Mouse (Mus musculus) left cerebral cortex, adult 11 months (tissue): ENCODE measurements around the gene Col4a3.

Source experiments
- DNase-seq: peaks from one replicate; pipeline ENCODE4 v3.0.0; 2022; ENCODE audit warnings: low spot score

Col4a3 gene

GRCm38 (mm10) chr1:82686866-82687265 is 100.1 kb downstream of the Col4a3 start:
- no peak for DNase-seq

GRCm38 (mm10) chr1:82687931-82688330 is 101.2 kb downstream of the Col4a3 start:
- DNase-seq = no peak

- no peak for DNase-seq
These were observed 109.2 kb downstream of the Col4a3 start for GRCm38 (mm10) chr1:82695915-82696314.

- no peak for DNase-seq
These were observed 131.2 kb downstream of the Col4a3 start for GRCm38 (mm10) chr1:82717816-82718512.

- DNase-seq = peak; percentile 85
These were observed 137.8 kb downstream of the Col4a3 start, which contains the start of gene Mff for GRCm38 (mm10) chr1:82724339-82725025. TSS of gene Mff (plus strand) at chr1:82724890.

GRCm38 (mm10) chr1:82725026-82725874 is 138.5 kb downstream of the Col4a3 start:
- DNase-seq = no peak

- no peak for DNase-seq
These were observed 139.1 kb downstream of the Col4a3 start for GRCm38 (mm10) chr1:82725875-82726185.

- no peak for DNase-seq
These were observed 139.8 kb downstream of the Col4a3 start for GRCm38 (mm10) chr1:82726482-82726881.

GRCm38 (mm10) chr1:82733357-82733756 is 146.6 kb downstream of the Col4a3 start:
- no peak for DNase-seq

- no peak for DNase-seq
These were observed 151.3 kb downstream of the Col4a3 start for GRCm38 (mm10) chr1:82738066-82738465.

GRCm38 (mm10) chr1:82741539-82741938 is 154.8 kb downstream of the Col4a3 start:
- no peak for DNase-seq

- no peak for DNase-seq
These were observed 157.2 kb downstream of the Col4a3 start for GRCm38 (mm10) chr1:82743962-82744361.

- no peak for DNase-seq
These were observed 159.7 kb downstream of the Col4a3 start for GRCm38 (mm10) chr1:82746408-82746807.

- DNase-seq = no peak
These were observed 161.2 kb downstream of the Col4a3 start for GRCm38 (mm10) chr1:82747714-82748452.

GRCm38 (mm10) chr1:82759520-82759919 is 172.8 kb downstream of the Col4a3 start:
- no peak for DNase-seq

- no peak for DNase-seq
These were observed 174.9 kb downstream of the Col4a3 start for GRCm38 (mm10) chr1:82761454-82762169.

- no peak for DNase-seq
These were observed 175.6 kb downstream of the Col4a3 start for GRCm38 (mm10) chr1:82762274-82762673.

GRCm38 (mm10) chr1:82766227-82766626 is 179.5 kb downstream of the Col4a3 start:
- no peak for DNase-seq

GRCm38 (mm10) chr1:82766641-82767040 is 179.9 kb downstream of the Col4a3 start:
- no peak for DNase-seq

- no peak for DNase-seq
These were observed 181.5 kb downstream of the Col4a3 start, which contains the start of gene Tm4sf20 for GRCm38 (mm10) chr1:82768269-82768668. TSS of gene Tm4sf20 (minus strand) at chr1:82768461.

GRCm38 (mm10) chr1:82771022-82771586 is 184.4 kb downstream of the Col4a3 start, which contains the start of gene Gm47791:
TSS of gene Gm47791 (minus strand) at chr1:82771243.
- no peak for DNase-seq
